Mouse (Mus musculus) T-helper 2 cell (primary cell): ENCODE data around the gene Thsd7b.
"Not testable (repeated sequence)": the region's sequence is repeated elsewhere in the genome, so short reads cannot be mapped to it uniquely, and the experiment has no call there.

ENCODE experiments used
- in situ Hi-C: fragments of 300-600 bp; cut with MboI, MseI; formaldehyde crosslinking; loops from one replicate; pipeline ENCODE4 v1.15.1; 2025; ENCODE audit warnings: high pct_unique_total_duplicates

Thsd7b gene

DNA sequence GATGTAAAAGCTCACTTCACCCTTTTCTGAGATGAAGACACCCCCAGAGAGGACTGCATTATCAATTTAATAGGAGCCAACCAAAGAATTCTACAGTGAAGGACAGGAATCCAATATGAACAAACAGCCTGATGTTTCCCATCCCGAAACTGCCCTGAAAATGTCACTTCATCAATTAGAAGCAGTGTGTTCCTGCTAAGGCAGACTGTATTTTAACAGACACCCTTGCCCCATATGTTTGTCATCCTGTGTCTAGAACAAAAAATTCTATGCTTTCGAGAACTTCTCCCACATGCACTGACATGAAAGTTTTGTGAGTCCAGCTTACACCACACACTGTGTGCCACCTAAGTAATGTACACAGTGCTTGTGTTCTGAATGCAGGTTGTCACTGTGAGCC is 812.8 kb downstream of the Thsd7b start:
- in situ Hi-C loops, result no loop called here

DNA sequence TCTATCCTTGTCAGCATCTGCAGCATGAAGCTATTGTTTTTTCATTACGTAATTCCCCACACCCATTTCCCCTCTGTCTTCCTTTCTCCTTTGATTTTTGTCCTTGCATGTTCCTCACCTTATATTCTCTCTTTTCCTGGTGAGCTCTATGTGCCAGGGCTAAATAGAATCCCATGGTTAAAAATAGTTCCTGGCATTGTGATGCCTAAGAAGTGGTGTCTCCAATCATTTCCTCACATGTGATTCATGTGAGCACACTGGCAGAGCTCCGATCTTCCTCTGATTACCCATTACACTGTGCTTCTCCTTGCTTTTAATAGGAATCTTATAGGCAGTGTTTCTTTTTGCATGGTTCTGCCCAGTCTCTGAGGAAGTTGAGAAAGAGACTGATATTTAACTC is 826.1 kb downstream of the Thsd7b start:
- in situ Hi-C loops, result no loop called here

DNA sequence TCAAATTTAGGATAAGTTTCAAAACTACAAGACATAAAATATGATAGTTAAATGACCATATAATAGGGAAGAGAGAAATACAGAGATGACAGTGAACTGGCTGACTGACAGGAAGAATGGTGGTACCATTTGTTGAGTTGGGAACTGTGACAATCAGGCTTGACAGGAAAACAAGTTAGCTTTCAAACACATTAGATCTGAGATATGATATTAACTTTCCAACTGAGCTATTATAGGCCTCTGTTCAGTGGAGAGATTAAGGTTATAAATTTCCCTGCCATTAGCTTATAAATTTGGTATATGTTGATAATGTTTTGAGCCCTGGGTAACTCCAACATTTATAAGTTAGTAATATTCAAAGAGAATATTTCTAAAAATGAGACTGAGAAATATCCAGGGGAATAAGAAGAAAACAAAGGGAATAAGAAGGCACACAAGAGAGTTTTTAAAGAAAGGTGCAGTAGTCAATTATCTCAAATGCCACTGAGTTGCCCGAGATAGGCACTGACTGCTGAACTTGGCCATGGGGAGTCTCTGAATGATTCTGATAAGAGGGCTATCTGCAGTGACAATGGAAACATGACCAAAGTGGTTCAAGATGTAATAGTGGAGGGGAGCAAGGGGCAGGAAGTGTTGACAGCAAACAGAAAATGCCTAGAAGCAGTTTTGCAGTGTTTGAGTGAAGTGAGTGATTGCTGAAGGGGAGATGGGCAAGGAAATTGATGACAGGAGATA is 839.6 kb downstream of the Thsd7b start:
- in situ Hi-C loops, result no loop called here

DNA sequence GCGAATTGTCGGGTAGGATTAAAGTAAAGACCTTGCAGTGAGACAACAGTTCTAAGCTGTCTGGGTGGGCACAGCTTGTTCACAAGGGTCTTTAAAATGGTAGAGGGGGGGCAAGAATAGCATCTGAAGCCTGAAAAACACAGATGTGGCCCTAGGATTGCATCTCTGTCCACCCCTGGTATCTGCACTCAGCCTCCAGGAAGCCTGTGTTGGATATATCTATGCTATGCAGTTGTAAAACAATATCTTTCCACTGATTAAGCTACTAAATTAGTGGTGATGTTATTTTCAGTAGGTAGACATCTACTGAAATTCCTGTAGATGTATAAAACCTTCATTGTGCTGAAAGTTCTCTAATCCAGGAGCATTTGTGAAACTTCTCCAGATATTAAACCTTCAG is 840.4 kb downstream of the Thsd7b start:
- in situ Hi-C loops, result no loop called here

DNA sequence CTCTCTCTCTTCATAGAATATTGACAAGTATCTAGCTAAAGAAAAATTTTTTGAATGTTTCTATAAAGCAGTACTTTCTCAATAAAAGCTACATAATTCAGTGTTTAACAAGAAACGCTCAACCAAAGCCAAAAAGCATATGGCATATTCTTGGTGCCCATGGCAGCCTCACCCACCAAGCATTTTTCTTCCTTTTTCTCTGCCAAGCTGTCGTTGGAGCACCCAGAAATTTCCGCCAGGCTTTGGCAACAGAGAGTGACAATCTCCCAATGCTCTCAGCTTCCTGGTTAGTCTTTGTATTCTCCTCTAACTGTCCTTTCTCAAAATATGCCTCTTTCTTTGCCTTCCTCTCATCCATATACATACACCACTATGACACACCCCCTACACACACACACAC is 857.8 kb downstream of the Thsd7b start:
- in situ Hi-C loops, result no loop called here

DNA sequence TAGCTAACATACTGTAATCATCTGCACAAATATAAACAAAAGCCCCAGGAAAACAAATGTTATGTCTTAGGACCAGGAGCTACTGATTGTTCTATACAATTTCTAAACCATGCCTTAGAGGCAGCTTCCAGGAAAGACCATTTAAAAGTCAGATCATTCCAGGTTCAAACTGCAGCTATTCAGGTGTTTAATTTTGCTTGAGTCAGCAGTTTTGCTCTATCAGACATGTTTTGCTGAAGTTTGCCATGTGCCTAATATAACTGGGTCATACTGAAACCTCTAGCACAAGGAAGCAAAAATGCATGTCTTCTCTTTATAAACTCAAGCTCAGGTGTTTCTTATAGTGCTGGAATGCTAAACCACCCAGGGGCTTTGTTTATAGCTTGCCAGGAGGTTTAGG is 893.1 kb downstream of the Thsd7b start:
- in situ Hi-C loops, result no loop called here

DNA sequence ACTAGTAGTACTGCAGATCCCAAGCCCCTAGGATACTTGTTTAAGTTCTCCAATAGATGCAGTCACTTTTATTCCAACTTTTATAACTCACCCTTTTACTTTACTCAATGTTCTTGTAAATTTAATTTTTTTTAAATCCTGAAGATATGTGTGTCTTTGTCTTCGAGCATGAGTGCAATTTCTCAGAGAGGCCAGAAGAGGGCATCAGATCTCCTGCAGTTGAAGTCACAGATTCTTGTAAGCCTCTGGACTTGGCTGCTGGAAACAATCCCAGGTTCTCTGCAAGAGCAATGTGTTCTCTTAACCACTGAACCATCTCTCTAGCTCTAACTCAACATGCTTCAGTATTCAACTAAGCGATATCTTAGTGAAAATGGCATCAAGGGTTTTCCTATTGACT is 894.2 kb downstream of the Thsd7b start:
- in situ Hi-C loops, result no loop called here

DNA sequence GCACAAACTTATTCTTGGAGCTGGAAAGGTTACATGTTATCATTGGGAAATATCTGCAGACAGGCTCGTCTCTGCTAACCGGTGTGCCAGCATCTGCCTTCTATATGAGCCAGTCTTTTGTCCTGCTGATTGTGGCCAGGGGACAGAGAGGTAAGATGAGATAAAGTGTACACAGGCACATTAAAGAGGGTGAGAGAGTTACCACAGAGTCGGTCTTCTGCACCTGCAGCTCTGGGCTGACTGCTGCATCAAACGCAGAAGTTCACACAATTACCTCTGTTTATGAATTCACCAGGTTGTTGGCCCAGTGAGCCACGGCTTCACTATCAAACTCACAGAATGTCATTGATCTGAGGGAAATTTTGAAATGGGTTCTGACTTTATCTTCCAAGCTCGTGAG is 896.8 kb downstream of the Thsd7b start:
- in situ Hi-C loops, result no loop called here

DNA sequence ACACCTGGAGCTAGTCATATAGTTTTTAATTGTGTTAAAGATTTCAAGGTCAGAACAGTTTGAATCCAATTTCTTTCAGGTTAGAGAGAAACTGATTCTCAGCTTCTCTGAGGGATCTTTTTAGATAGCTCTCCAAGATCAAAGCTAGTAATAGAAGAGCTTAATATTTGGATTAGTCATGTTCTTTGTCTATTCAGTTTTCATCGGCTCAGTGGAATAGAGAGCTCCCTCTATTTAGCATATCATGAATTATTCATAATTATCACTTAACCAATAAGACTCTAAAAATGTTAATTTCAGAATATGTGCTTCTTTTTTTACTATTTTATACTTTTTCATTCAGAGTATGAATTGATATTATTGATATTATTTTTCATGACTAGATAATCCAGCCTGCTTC is 897.2 kb downstream of the Thsd7b start:
- in situ Hi-C loops, result no loop called here

DNA sequence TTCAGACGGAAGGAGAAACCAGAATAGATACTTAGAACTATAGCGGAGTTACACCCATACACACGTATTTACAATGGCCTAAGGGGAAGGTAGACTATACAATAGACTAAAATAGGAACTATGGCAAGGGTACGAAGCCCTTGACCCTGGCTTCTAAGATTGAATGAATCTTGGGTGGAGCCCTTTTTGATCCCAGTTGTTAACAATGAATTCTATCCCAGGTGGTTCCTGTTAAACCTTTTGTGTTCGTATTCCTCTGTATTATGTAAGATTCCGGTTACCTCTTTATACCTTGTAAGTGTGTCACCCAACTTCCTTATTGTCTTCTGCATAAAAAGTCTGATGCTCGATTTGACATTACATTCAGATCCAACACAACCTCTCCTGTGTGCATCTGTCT is 913.7 kb downstream of the Thsd7b start:
- in situ Hi-C loops, result not testable (repeated sequence)

DNA sequence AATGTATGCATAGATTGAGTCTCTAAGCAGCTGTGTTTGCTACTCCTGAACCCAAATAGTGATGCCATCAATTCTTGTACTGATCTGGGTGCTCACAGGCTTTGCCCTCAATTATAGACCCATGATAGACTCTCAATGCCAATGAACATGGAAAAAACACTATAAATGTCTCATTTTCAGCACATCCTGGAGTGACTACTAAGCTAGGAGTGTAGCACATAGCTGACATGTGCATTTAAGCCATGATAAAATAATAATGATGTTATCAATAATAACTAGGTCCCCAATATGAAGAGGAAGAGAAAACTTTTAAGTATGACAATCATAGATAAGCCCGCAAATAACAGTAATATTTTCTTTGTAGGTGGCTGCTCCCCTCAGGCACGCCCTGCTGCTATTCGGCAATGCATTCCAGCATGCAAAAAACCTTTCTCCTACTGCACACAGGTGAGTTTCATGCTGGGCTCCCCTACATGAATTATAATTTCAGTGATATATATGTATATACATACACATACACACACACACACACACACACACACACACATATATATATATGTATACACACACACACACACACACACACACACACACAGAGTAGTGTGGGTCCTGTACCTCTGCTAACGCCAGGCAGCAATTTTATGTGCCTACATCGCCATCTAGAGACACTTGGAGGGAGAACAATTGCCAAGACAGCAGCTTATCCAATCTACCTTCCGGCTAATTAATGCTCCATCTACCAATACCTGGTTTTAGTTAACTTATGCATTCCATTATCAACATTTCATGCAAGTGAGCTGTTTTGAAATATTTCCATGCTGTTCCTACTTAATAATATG is 919.3 kb downstream of the Thsd7b start:
- in situ Hi-C loops, result no loop called here

DNA sequence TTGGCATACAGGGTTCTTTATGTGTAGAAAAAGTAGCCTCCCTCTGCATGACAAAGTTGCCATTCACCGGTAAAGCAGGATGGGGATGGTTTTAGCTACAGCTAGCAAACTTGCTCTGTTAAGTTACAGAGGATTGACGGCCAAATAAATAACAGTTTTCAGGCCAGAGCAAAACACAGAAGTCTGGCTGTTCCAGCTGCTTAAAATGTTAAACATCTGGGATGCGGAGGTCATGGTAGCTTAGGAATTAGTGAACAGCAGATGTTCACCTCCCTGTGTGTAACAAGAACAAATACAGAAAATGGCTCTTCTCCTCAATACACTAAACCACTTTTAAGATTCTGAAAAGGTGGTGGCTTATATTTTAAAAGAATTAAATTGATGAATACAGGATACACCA is 944.3 kb downstream of the Thsd7b start:
- in situ Hi-C loops, result no loop called here

DNA sequence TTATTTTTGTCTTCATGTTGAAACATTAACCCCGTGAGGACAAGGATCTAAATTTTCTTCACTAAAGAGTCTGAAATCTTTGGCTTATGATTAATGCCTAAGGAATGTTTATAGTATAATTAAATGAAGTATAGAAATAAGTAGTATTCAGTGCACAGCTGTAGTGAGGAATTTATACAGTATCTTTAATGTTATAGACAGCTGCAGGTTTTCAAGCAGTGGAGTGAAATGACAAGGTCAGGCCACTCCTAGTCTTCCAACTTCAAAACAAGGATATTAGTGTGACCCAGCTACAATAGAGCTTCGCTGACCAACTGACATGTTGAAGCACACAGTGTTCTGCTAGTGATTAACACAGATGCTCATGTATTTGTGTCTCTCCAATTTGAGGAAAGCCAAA is 949.8 kb downstream of the Thsd7b start:
- in situ Hi-C loops, result no loop called here

DNA sequence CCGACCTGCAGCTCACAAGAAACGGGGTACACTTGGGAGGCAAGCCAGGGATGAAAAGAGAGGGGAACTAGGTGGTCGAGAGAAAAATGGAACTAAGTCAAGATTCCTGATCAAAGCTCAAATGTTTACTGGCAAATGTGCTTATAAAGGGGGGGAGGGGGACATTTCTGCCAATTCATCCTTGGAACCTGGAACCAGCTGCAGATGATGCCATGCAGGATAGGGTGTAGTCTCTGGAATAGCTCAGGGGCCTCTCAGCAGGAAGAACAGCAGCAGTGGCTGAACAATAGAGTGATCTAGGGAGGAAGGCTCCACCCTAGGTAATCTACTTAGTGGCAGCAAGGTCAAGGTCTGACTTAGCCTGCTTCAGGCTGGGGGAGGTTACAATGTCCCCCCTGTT is 972.5 kb downstream of the Thsd7b start:
- in situ Hi-C loops, result no loop called here

DNA sequence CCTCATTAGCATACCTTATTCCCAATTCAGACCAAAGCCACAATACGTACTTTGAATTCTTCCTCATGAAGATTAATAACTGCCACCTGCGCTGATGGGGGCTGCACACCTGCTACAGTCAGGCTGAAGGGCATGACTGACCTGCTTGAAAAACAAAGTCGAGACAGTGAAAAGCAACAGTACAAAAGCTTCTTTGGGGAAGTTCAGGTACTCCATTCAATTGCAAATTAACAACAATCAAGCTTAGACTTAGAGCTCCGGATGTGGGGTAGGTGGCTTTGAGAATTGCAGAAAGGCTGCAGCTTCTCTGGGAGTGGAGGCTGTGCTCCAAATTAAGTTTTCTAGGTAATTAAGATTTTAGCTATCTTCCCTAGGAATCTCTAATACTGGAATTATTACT is 973.2 kb downstream of the Thsd7b start:
- in situ Hi-C loops, result not testable (repeated sequence)

DNA sequence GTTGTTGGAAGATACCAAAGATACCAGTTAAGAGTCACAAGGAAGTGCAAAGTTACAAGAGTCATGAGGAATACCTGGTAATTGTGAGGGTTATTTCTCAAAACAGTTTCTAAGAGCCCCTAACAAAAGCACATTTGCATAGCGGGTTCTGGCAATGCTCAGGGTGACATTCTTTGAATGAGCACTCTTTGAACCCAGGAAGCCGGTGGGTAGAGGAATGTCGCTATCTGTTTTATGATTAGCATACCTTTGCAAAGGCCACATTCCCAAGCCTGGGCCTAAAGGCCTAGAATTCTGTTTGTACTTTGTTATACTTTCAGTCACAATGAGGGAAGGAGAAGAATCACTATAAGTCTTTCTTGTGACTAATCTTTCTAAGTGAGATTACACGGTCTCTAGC is 973.8 kb downstream of the Thsd7b start:
- in situ Hi-C loops, result not testable (repeated sequence)

DNA sequence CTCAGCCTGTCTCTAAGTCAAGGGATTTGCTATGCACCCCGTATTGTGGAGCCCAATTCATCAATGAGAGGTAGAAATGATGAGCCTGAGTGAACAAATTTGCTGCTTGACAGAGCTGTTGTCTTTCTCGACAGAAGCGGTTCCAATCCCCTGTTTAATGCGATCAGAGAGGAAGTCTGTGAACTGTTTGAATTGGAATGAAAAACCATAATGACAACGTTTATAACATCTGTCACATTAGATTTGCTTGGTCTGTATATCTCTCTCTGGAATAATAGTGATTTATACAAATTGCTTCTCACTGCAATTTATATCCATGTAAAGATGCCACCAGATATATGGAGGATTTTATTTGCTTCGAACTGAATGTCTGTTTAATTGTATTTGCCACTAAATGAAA is 988.9 kb downstream of the Thsd7b start:
- in situ Hi-C loops, result no loop called here
